Mouse (Mus musculus): ENCODE measurements around the gene Csrnp3.

- TF ChIP-seq CTCF (IDR thresholded peaks at IDR 0.05; ENCODE audit: insufficient read depth, low read length) (no peak), POLR2A (IDR thresholded peaks at IDR 0.05; ENCODE audit: borderline replicate concordance, extremely low read depth, low read depth, low read length) (no peak)
Observed at GRCm38 (mm10) chr2:65956727-65957126, 111.2 kb downstream of the Csrnp3 start.
